Mouse (Mus musculus) limb, embryonic 10.5 days (tissue): ENCODE results near the gene Rtkn2. TPM values are rescaled to one million over a fixed set of nuclear protein-coding genes. Genes with fewer than 3 reads are reported as not detected.

Source experiments
- DNase-seq: peaks from one replicate; pipeline ENCODE4 v3.0.0-alpha.2; 2017; ENCODE audit warnings: low spot score
- H3K27ac ChIP-seq: fragments of 300-500 bp; sonication (generic); 2 replicates; pipeline ENCODE4 v1.5.1; 2016; ENCODE audit warnings: mild to moderate bottlenecking
- H3K27me3 ChIP-seq: fragments of 300-500 bp; sonication (generic); 2 replicates; pipeline ENCODE4 v1.6.1; 2016; ENCODE audit warnings: low read depth, mild to moderate bottlenecking; ENCODE audit not compliant: poor library complexity, severe bottlenecking
- H3K36me3 ChIP-seq: fragments of 300-500 bp; sonication (generic); 2 replicates; pipeline ENCODE4 v1.6.1; 2016; ENCODE audit warnings: mild to moderate bottlenecking, moderate library complexity
- H3K4me1 ChIP-seq: fragments of 300-500 bp; sonication (generic); 2 replicates; pipeline ENCODE4 v1.6.1; 2016
- H3K4me3 ChIP-seq: fragments of 300-500 bp; sonication (generic); 2 replicates; pipeline ENCODE4 v1.5.1; 2016; ENCODE audit warnings: mild to moderate bottlenecking, moderate library complexity
- H3K9me3 ChIP-seq: fragments of 300-500 bp; sonication (generic); replicated peaks from 2 replicates; pipeline ENCODE4 v1.6.1; 2016; ENCODE audit warnings: mild to moderate bottlenecking
- whole genome bisulfite sequencing: fragments of 180-500 bp; shearing (Covaris S2); methylation state at CpG from one replicate; pipeline ENCODE4 v1.1.7; 2016; 5-methylcytosine and 5-hydroxymethylcytosine counted together
- polyA plus RNA-seq: library from polyadenylated mRNA; unstranded; fragments of >200 nt; fragmentation: Nextera tagmentation; extraction: Ambion mirVana; gene quantifications from 2 replicates; pipeline ENCODE4 v1.2.1, GENCODE M21; 2016

The Rtkn2 gene
- polyA plus RNA-seq, 1 experiment from 2014 or later, result 11.8 TPM

GRCm38 (mm10) chr10:68029081-68029626 lies 49.8 kb downstream of the Rtkn2 start:
- peaks cover 25% of the 10 kb centered on the region for H3K4me1 ChIP-seq
- H3K36me3 ChIP-seq, result peaks cover 38% of the 10 kb centered on the region
- peak overlapping the region; percentile 30; the same call in 1 of the 2 replicates for H3K27ac ChIP-seq
- WGBS, result 88% methylated on average over 5 of the region's 5 CpGs
- H3K9me3 ChIP-seq, result no peaks in the 10 kb centered on the region
- no peak overlapping the region for H3K4me3 ChIP-seq
- no peaks in the 10 kb centered on the region for H3K27me3 ChIP-seq
- DNase-seq, result no peak

- H3K36me3 ChIP-seq, result peaks cover 38% of the 10 kb centered on the region
- no peaks in the 10 kb centered on the region for H3K9me3 ChIP-seq
- peaks cover 25% of the 10 kb centered on the region for H3K4me1 ChIP-seq
- no peak for DNase-seq
- no peak overlapping the region for H3K4me3 ChIP-seq
- no peaks in the 10 kb centered on the region for H3K27me3 ChIP-seq
- H3K27ac ChIP-seq, result no peak overlapping the region
- WGBS, result 83% methylated on average over 6 of the region's 6 CpGs
Measured at GRCm38 (mm10) chr10:68030027-68030426, 50.7 kb downstream of the Rtkn2 start.

- H3K9me3 ChIP-seq, result no peaks in the 10 kb centered on the region
- peaks cover 30% of the 10 kb centered on the region for H3K36me3 ChIP-seq
- H3K27ac ChIP-seq, result no peak overlapping the region
- DNase-seq, result no peak
- H3K4me3 ChIP-seq, result no peak overlapping the region
- 94% methylated on average over 20 of the region's 20 CpGs for WGBS
- H3K4me1 ChIP-seq, result 0 out of 2 replicates have a peak, but pooled peaks cover 4% of the 10 kb centered on the region
- no peaks in the 10 kb centered on the region for H3K27me3 ChIP-seq
Measured at GRCm38 (mm10) chr10:68035707-68036367, 56.5 kb downstream of the Rtkn2 start.

- H3K36me3 ChIP-seq, result peaks cover 33% of the 10 kb centered on the region
- WGBS, result 85% methylated on average over 17 of the region's 17 CpGs
- no peak overlapping the region for H3K4me3 ChIP-seq
- H3K27ac ChIP-seq, result no peak overlapping the region
- 0 out of 2 replicates have a peak, but pooled peaks cover 4% of the 10 kb centered on the region for H3K4me1 ChIP-seq
- H3K27me3 ChIP-seq, result no peaks in the 10 kb centered on the region
- H3K9me3 ChIP-seq, result no peaks in the 10 kb centered on the region
- DNase-seq, result no peak
Measured at GRCm38 (mm10) chr10:68036368-68036980, 57.1 kb downstream of the Rtkn2 start.

GRCm38 (mm10) chr10:68038997-68039624 lies 59.7 kb downstream of the Rtkn2 start:
- Histone ChIP-seq H3K27me3 (no peaks in the 10 kb centered on the region), H3K4me1 (0 out of 2 replicates have a peak, but pooled peaks cover 4% of the 10 kb centered on the region), H3K27ac (no peak overlapping the region), H3K36me3 (peaks cover 25% of the 10 kb centered on the region), H3K4me3 (no peak overlapping the region), H3K9me3 (no peaks in the 10 kb centered on the region)
- WGBS, result 91% methylated on average over 8 of the region's 8 CpGs
- DNase-seq, result no peak

- H3K4me1 ChIP-seq, result 0 out of 2 replicates have a peak, but pooled peaks cover 4% of the 10 kb centered on the region
- no peak for DNase-seq
- no peak overlapping the region for H3K4me3 ChIP-seq
- H3K27ac ChIP-seq, result no peak overlapping the region
- H3K36me3 ChIP-seq, result peaks cover 23% of the 10 kb centered on the region
- 93% methylated on average over 14 of the region's 14 CpGs for whole genome bisulfite sequencing
- no peaks in the 10 kb centered on the region for H3K9me3 ChIP-seq
- no peaks in the 10 kb centered on the region for H3K27me3 ChIP-seq
Measured at GRCm38 (mm10) chr10:68039641-68040205, 60.4 kb downstream of the Rtkn2 start.

- WGBS, result 93% methylated on average over 6 of the region's 6 CpGs
- Histone ChIP-seq H3K27me3 (no peaks in the 10 kb centered on the region), H3K36me3 (peaks cover 27% of the 10 kb centered on the region), H3K4me1 (0 out of 2 replicates have a peak, but pooled peaks cover 4% of the 10 kb centered on the region), H3K4me3 (no peak overlapping the region), H3K9me3 (no peaks in the 10 kb centered on the region), H3K27ac (no peak overlapping the region)
- no peak for DNase-seq
Measured at GRCm38 (mm10) chr10:68040394-68040793, 61.0 kb downstream of the Rtkn2 start.

GRCm38 (mm10) chr10:68043973-68044372 lies 64.6 kb downstream of the Rtkn2 start:
- H3K9me3 ChIP-seq, result no peaks in the 10 kb centered on the region
- no peaks in the 10 kb centered on the region for H3K27me3 ChIP-seq
- no peak for DNase-seq
- H3K4me3 ChIP-seq, result no peak overlapping the region
- no peak overlapping the region for H3K27ac ChIP-seq
- WGBS, result 39% methylated on average over 6 of the region's 6 CpGs
- H3K4me1 ChIP-seq, result no peaks in the 10 kb centered on the region
- peaks cover 13% of the 10 kb centered on the region for H3K36me3 ChIP-seq

GRCm38 (mm10) chr10:68044864-68045263 lies 65.5 kb downstream of the Rtkn2 start:
- WGBS, result 93% methylated on average over 8 of the region's 8 CpGs
- Histone ChIP-seq H3K27ac (no peak overlapping the region), H3K9me3 (no peaks in the 10 kb centered on the region), H3K4me3 (no peak overlapping the region), H3K27me3 (no peaks in the 10 kb centered on the region), H3K36me3 (peaks cover 13% of the 10 kb centered on the region), H3K4me1 (no peaks in the 10 kb centered on the region)
- DNase-seq, result no peak

GRCm38 (mm10) chr10:68048641-68049305 lies 69.4 kb downstream of the Rtkn2 start:
- no peaks in the 10 kb centered on the region for H3K4me1 ChIP-seq
- no peaks in the 10 kb centered on the region for H3K27me3 ChIP-seq
- H3K36me3 ChIP-seq, result peaks cover 6% of the 10 kb centered on the region; the same call in 1 of the 2 replicates
- WGBS, result 86% methylated on average over 8 of the region's 8 CpGs
- H3K9me3 ChIP-seq, result no peaks in the 10 kb centered on the region
- H3K4me3 ChIP-seq, result no peak overlapping the region
- no peak for DNase-seq
- no peak overlapping the region for H3K27ac ChIP-seq

- Histone ChIP-seq H3K4me1 (no peaks in the 10 kb centered on the region), H3K27ac (no peak overlapping the region), H3K36me3 (no peaks in the 10 kb centered on the region), H3K27me3 (no peaks in the 10 kb centered on the region), H3K4me3 (no peak overlapping the region), H3K9me3 (no peaks in the 10 kb centered on the region)
- no peak for DNase-seq
- 87% methylated on average over 13 of the region's 13 CpGs for WGBS
Measured at GRCm38 (mm10) chr10:68050882-68051281, 71.5 kb downstream of the Rtkn2 start.

- no peaks in the 10 kb centered on the region for H3K9me3 ChIP-seq
- no peaks in the 10 kb centered on the region for H3K4me1 ChIP-seq
- H3K27ac ChIP-seq, result no peak overlapping the region
- H3K36me3 ChIP-seq, result no peaks in the 10 kb centered on the region
- no peak overlapping the region for H3K4me3 ChIP-seq
- no peak for DNase-seq
- 92% methylated on average over 14 of the region's 14 CpGs for WGBS
- no peaks in the 10 kb centered on the region for H3K27me3 ChIP-seq
Measured at GRCm38 (mm10) chr10:68051316-68051933, 72.1 kb downstream of the Rtkn2 start.
